Mouse (Mus musculus) brain, adult 2 months (tissue): Measurements from ENCODE around the gene Papola.
"Not testable (repeated sequence)": the region's sequence is repeated elsewhere in the genome, so short reads cannot be mapped to it uniquely, and the experiment has no call there.

ENCODE experiments used
- DNase-seq: peaks from one replicate; pipeline ENCODE4 v3.0.0; 2011; ENCODE audit warnings: low read depth, low spot score

The Papola gene

DNA sequence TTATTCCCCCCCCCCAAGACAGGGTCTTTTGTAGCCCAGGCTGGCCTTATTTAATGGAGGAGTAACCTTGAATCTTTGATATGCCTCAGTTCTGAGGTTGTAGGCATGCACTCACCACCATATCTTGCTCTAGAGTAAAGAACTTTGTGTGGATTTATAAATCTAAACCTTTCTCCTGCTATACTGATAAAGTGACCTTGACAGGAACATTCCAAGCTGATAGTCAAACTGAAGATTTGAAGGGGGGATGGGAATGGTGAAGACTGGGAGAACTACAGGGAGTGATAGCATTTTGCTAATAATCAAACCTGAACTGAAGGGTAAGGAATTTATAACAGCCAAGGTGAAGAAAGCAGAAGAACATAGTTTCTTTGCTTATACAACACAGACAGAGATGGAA lies 13.5 kb downstream of the Papola start:
- no peak for DNase-seq

DNA sequence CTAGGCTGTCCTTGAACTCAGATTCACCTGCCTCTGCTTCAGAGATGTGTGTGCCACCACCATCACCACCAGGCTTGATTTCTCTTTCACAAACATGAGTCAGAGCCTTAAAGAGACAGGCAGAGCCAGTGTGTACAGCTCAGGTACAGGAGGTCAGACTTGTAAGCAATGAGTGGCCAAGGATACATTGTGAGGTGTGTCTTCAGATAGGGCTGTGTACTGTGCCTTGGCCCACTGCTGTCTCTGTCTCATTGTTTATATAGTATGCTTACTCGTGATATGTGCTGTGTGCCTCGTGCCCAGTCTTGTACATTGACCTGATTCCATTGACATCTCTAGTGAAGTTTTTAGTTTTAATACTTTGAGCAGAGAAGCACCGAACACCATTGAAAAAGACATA lies 21.3 kb downstream of the Papola start:
- DNase-seq: no peak

DNA sequence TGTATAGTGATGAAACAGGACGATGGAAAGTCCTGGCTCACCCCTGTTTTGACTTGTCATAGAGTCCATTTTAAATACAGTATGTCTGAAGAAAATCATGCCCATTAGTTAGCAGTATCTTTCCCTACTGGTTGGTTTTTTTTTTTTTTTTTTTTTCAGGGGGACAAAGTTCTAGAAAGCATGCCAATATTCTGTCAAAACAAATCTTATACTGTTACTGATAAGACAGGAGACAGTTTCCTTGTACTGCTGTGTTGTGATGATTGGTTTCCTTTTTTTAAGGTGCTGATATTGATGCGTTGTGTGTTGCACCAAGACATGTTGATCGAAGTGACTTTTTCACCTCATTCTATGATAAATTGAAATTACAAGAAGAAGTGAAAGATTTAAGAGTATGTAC lies 21.7 kb downstream of the Papola start:
- DNase-seq: no peak

DNA sequence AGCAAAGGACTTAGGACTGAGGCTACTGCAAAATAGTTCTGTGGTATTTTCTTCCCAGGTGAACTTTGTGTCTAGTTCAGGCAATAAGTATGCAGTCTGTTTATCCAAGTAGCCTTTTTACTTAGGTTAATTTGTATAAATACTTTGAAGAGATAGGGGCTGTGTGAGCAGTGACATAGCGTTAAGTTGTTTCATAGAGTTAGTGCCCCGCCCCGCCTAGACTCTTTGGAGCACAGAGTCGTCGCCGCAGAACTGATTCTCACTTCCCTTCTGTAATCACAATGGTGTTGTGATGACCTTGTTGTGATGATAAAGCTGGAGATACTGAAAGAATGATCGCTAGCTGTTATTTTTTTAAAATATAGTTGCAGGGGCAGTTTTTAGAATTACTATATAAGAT lies 22.9 kb downstream of the Papola start:
- DNase-seq: no peak

DNA sequence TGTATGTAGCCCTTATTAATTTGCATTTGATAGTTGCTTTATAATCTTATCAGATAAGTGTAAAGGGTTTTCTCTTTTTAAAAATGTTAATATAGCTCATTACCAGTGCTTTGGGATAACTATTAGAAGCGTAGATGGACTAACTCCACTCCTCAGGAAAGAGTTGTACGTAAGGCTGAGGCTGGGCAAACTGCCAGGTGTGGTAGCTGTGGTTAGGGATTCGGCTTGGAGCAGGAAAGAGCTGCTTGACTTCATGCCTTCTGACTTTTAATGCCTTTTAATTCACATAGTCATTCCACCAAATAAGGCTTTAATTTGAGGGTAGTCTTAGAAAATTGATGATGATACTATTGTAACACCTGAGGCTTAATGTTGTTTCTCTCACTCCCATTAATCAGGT lies 24.5 kb downstream of the Papola start:
- peak; percentile 22 for DNase-seq

DNA sequence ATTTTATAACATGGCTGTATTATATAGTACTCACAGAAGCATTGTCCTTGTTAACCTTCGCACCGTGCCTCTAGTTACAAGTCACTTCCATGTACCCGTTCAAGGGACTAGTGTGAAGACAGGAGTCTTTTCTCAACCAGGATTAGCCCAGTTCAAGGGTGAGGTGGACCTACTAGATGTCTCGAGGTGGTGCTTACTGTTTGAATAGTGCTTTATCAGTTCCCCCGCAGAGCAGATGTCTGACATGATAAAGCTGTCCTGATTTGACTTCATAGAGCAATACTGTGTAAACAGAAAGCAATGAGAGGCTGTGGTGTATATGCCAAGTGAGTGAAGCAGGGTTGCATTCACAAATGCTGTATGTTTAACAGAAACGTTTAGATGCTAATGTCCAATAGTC lies 26.1 kb downstream of the Papola start:
- no peak for DNase-seq

DNA sequence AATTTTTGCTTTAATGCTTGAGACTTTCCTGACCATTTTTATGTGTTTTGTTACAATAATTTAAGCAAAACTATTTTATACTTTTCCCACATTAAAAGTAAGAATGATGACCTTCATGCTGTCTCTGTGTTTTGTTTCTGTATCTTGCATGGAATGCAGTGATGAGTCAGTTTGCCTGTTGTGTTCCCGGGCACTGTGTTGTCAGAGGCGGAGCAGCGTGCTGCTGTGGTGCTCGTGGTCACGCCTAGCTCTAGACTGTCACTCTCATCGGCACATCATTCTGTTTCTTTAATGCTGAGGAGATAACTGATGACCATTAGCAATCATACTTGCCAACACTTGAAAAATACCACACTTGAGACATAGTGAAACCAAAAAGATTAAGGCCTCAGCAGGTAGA lies 29.5 kb downstream of the Papola start:
- DNase-seq: no peak

DNA sequence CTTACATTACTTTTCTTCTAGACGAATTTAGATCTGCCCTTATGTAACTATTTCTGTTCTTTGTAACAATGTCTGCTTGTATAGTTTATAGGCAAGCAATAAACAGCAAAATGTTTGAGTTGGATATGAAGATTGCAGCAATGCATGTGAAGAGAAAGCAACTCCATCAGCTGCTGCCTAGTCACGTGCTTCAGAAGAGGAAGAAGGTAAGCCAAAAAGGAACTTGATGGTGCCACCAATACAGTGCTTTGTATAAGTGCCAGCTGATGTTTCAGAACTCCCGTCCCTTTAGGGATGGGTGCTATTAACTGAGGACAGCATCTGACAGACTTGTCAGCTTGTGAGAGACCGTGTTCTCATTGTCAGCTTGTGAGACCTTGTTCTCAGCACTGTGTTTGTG lies 39.0 kb downstream of the Papola start:
- no peak for DNase-seq

DNA sequence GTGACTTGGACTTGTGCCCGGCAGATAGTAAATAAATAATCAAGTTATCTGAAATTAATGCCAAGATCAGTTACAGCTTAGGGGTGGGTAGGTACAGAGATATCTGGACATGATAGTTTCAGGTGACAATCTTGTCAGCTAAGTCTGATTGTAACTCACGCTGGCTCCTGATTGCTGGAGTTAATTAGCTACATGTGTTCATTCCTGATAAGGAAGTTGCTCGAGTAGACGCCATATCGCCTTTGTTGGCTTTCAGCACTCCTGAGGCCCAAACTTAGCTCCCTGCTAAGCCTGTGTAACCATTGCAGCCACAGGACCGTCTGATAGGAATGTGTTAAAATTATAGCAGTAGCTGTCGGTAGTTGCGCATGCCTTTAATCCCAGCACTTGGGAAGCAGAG lies 40.2 kb downstream of the Papola start:
- no peak for DNase-seq

DNA sequence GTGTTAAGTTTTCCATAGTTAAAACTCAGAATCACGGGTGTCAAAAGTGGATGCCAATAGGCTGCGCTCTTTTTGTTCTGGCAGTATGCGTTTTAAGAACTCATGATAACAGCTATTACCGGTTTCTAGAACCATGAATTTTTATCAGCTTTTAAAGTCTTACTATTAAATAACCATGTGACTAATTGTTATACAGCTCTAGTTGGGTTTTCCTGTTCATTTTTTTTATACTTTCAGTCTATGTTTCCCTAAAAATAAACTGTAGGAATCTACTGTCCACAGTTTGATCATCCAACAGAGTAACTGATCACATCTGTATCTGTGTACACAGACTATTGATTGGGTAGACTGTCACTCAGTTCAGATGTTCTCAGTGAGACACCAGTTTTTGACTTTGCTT lies 40.8 kb downstream of the Papola start:
- no peak for DNase-seq

DNA sequence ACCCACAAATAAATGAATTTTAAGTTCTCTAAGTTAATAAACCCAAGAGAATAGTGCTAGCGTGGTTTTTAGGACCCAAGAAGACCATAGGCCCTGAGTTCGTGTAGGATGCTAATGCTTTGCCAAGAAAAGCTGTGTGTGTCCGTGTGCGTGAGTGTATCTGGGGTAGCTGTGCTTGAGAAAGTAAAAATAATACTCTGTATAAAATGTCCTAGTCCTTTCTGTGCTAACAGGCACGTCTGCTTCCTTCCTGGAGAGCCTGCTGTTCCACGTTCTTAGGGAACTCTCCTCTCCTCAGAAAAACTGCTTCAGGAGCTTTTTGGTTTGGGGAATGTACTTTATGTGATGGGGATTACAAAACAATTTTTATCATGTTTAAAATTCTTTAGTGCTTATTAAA lies 48.0 kb downstream of the Papola start:
- DNase-seq: peak; percentile 73

DNA sequence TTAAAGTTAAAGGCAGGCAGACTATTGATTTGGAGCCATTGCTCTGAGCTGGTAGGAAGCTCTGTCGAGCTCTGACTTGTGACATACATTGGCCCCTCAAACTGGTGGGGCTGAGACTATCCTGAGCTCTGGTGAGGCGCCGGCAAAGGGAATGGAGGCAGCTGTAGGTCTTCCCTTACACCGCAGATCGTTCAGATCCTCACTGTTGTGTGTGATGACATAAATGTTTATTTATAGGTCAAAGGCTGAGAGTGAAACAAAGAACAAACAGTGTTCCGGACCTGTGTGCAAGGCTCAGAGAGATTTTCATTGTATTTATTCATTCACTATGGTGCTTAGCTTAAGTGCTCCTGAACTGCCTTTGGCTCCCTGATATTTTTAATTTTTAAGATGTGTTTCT lies 50.4 kb downstream of the Papola start:
- no peak for DNase-seq

DNA sequence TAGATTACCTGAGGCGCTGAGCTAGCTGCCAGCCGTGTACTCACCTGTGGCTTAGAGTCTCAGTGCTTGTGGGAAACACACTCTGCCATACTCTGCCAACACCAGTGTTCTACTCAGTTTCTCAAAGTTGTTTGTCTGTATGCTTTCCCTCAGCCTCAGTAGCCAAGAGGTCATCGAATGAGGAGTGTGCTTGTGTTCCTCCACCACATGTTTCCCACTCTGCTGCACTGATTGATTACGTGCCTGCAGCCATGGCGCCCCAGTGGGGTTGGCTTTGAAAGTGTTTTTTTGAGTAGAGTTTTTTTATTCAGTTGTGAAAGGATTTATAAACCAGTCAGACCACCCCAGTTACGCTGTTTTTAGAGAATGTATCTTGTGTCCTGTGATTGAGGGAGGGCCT lies 51.1 kb downstream of the Papola start:
- no peak for DNase-seq

DNA sequence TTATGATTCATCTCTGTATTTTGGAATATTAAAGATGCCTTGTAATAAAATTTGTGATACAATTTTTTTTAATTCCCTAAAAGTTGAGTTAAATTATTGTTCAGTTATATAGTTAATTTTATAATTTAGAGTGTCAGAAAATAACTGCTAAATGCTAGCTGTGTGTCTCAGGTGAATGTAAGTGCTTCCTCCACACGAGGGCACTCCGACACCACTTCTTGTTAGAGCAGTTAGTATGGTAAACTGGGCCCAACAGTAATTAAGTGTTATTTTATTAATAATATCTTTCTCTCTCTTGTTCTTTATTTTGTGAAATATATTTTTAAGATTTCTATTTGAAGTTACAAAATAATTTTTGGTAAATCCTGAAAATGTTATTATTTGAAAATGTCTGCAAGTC lies 51.7 kb downstream of the Papola start:
- DNase-seq: peak; percentile 85

DNA sequence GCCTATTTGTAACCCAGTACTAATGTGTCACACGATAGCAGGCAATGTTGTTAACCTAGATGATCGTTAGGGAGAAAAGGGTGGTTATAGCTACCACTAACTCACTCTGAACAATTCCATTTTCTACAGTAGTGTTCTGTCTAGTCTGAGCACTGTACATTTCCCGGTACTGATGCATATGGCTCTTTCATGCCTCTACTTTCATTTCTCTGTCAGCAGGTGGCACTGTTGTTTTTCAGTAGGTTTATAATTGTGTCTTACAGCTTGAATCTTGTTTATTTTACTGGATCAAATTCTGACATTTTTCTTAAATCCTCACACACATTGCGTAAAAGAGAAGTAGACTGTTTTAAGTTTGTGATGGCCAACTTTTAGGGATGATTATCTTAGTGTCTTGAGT lies 54.6 kb downstream of the Papola start:
- peak; percentile 61 for DNase-seq

DNA sequence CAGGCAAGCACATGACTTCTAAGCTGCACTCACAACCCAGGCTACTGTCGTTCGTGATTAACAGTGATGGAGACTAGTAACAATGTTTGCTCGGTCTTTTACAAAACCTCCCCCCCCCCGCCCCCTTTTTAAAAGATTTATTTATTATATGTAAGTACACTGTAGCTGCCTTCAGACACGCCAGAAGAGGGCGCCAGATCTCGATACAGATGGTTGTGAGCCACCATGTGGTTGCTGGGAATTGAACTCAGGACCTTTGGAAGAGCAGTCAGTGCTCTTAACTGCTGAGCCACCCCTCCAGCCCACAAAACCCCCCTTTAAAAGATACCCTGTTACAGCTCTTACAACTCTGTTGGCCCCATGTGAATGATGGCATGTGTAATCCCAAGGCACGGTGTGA lies 56.1 kb downstream of the Papola start:
- DNase-seq: not testable (repeated sequence)

DNA sequence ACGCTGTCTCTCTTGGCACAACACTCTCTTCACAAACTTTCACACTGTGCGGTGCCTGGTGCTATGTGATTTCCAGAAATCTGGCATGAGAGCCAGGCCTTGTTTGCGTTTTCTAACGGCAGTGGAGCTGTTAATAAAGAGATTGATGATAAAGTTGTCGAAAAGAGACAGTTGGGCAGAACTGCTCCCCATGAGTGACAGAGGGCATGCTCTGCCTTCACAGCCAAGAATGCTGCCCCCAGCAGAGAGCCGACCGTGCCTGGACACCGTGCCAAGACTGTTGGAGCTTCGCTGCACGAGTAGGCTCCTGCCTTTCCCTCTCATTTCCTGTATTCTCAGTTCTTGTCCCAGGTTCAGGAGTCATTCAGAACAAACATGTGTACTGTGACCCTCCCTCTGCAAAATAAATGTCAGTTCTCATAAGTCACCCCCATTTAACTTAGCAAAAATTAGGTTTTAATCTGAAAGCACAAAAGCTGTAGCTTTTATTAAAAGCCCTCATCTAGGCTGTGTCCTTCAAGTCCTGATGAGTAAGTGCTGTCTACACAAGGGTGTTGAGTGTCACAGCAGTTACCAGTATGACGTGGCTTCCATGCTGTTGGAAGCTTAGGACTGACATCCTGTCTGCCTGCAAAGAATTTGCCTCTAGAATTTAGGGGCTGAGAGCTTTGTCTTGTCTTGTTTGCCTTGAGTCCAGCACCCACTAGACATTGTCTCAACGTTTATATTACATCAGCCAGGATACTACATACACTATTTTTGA lies 58.9 kb downstream of the Papola start:
- peak; percentile 67 for DNase-seq

DNA sequence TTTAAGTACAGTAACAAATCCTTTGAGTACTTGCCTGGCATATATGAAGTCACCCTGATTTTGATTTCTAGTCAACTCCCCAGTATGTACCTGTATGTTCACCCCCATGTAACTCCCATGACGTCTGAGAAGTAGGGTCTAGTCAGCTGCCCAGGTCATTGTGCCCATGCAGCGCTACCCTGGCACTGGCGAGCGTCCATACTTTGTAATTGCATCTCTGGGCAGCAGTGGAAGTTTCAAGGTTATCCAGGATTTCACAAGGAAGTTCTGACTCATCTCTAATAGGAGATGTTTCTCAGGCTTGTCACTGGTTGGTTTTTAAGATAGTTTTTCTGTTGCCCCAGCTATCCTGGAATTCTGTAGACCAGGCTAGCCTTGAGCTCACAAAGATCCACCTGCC lies 59.9 kb downstream of the Papola start:
- DNase-seq: no peak

DNA sequence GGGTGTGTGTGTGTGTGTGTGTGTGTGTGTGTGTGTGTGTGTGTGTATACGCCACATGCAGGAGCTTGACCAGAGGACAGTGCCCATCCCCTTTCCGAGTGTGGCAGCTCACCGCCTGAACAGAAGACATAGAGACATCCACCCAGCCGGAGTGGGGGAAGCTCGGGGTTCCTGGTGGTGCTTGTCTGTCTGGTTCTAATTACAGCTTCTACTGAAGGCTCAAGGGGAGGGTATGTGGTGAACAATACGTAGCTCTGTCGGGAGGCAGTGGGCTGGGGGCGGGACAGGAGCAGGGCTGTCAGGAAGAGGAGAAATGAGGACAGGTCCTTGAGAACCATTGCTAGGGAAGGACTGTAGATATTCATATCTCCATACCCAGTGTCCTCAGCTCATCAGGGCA lies 64.6 kb downstream of the Papola start:
- DNase-seq: peak; percentile 74

DNA sequence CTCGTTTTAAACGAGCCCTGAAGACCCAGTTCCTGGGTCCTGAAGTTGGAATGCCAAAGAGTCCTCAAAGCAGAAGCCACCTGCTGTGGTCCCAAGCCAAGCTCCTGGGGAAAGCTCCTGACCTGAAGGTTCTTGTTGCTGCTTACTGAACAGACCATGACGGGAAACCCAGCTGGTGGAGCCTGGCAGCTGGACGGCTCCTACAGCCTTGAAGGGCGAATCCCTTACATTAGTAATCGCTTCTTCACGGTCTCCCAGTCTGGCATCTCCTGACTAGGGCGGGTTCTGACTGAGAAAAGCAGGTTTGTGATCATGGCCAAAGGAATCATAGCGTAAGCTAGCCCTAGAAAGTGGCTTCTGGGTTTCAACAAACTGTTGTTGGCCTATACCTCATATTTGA lies 66.2 kb downstream of the Papola start:
- no peak for DNase-seq

DNA sequence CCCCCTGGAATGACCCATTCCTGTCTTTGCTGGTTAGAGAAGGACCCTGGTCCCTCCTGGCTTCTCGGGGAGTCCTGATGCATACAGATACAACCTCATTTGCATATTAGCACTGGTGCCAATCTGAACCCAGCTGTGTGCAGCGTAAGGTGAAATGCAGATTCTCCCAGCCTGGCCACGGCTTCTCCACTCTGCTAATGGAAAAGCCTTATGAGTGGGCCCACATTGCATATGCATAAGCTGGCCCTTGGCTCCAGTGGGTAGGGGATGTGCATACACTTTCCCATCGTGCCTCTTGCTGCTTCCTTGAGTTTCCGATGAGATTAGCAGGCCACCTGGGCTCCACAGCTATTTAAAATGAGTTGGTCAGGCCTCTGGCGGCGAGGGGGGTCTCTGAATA lies 68.3 kb downstream of the Papola start:
- no peak for DNase-seq

DNA sequence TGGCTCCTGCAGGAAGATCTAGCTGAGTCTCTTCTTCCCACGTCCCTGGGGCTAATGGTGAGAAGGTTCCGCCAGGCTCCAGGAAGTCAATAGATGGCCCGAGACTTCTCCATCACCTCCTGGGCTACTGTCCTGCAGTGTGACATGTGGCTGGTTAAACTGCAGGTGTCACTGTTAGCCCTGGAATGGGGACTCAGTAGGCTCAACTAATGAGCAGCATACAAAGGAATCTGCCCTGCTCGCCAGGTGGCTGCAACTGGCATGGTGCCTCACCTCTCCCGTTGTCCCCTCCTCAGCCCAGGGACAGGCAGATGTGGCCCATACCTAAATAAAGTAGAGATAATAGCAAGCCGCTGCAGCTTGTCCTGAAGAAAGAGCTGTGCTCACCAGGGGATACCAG lies 70.1 kb downstream of the Papola start:
- DNase-seq: peak; percentile 77

DNA sequence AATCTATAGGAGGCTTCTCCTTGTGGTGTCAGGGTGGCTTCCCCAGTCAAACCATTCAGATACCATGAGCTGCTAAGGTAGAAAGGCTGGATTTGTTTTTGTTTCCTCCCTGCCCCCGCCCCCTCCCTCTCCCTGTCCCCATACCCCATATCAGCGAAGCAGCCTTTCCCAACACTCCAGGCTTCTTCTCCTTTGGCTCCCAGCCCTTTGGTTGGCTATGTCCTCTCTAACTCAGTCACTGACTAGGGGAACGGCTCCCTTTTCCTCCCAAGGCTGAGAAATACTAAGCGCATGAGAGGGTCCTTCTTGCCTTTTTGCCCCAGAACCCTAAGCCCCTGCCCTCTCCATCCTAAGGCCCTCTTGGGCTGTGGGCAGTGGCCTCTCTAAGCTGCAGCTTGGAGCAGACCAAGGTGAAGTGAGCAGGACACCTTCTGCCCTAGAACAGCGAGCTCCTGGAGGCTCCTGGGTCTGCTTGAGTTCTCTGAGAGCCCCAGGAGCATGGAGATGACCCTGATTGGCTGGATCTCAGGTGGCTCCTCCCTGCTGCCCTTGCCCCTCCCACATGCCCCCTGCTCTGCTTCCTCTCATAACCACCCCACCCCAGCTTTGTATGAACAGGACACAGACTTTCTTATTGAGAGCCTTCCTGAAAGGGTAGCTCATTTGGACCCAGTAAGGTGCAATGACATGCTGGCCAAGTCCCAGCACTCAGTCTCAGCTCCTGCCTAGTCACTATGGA lies 73.6 kb downstream of the Papola start:
- DNase-seq: no peak
